Mouse (Mus musculus): ENCODE measurements around the gene Boc. TPM values are rescaled to one million over a fixed set of nuclear protein-coding genes. Genes with fewer than 3 reads are reported as not detected.

The Boc gene
- polyA plus RNA-seq, 2 experiments, result 0.15 to 0.27 TPM

DNA sequence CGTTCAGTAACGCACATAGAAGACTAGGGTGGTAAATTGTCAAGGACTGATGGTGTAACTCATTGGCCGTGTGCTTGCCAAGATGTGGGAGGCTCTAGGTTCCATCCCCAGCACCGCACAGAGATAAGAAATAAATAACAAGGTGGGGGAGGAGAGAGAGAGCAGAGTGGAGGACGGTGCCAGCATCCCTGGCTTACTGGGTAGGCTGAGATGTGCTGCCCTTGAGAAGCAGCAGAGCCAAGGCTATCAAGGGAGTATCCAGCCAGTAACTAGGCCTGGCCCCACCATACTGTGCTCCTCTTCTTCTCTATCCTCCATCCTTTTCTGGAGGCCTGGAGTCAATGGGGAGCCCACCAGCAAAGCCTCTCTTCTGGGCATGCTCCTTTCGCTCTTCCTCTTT lies 9.3 kb downstream of the Boc start:
- Histone ChIP-seq H3K9me3 (ENCODE audit: control insufficient read depth, low read length) (no peaks in the 10 kb centered on the region), H3K27ac (no peak overlapping the region), H3K27me3 (ENCODE audit: control insufficient read depth, insufficient read depth, low read length) (no peaks in the 10 kb centered on the region), H3K4me3 (ENCODE audit: insufficient read depth in 1 of 2, low read depth in 2 of 2, low read length in 2 of 2) (no peak overlapping the region), H3K36me3 (replicated peaks; ENCODE audit: control insufficient read depth, insufficient read depth, low read depth) (no peaks in the 10 kb centered on the region), H3K4me1 (replicated peaks; ENCODE audit: control insufficient read depth in 2 of 2, insufficient read depth in 2 of 2, low read length in 1 of 2) (no peaks in the 10 kb centered on the region), H3K9ac (replicated peaks) (no peak overlapping the region), H3K4me2 (ENCODE audit: low read depth) (no peak overlapping the region)
- TF ChIP-seq CTCF (IDR thresholded peaks at IDR 0.05; ENCODE audit: low read depth) (no peak), EP300 (IDR thresholded peaks at IDR 0.05; ENCODE audit: low read depth) (no peak)
- no peak for DNase-seq (ENCODE audit: low read depth in 3 of 3, low spot score in 3 of 3)
- no peak for ATAC-seq (ENCODE audit: insufficient read depth)
- WGBS (ENCODE audit: insufficient replicate concordance), result 61% methylated on average over 6 of the region's 6 CpGs

DNA sequence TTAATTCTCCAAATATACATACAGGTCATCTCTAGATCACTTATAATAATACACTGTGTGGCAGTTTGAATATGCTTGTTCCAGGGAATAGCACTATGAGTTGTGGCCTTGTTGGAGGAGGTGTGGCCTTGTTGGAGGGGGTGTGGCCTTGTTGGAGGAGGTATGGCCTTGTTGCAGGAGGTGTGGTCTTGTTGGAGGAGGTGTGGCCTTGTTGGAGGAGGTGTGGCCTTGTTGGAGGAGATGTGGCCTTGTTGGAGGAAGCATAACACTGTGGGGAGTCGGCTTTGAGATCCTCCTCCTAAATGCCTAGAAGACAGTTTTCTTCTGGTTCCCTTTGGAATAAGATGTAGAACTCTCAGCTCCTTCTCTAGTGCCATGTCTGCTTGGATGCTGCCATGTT lies 10.7 kb downstream of the Boc start:
- Histone ChIP-seq H3K36me3 (replicated peaks; ENCODE audit: control insufficient read depth, insufficient read depth, low read depth) (no peaks in the 10 kb centered on the region), H3K4me1 (replicated peaks; ENCODE audit: control insufficient read depth in 2 of 2, insufficient read depth in 2 of 2, low read length in 1 of 2) (no peaks in the 10 kb centered on the region), H3K27me3 (ENCODE audit: control insufficient read depth, insufficient read depth, low read length) (no peaks in the 10 kb centered on the region), H3K9ac (replicated peaks) (no peak overlapping the region), H3K4me2 (ENCODE audit: low read depth) (no peak overlapping the region), H3K4me3 (ENCODE audit: insufficient read depth in 1 of 2, low read depth in 2 of 2, low read length in 2 of 2) (no peak overlapping the region), H3K27ac (no peak overlapping the region), H3K9me3 (ENCODE audit: control insufficient read depth, low read length) (no peaks in the 10 kb centered on the region)
- no peak for DNase-seq (ENCODE audit: low read depth in 3 of 3, low spot score in 3 of 3)
- TF ChIP-seq CTCF (IDR thresholded peaks at IDR 0.05; ENCODE audit: low read depth), result no peak
- TF ChIP-seq EP300 (IDR thresholded peaks at IDR 0.05; ENCODE audit: low read depth), result no peak
- WGBS (ENCODE audit: insufficient replicate concordance), result 71% methylated on average over 1 of the region's 1 CpGs
- ATAC-seq (ENCODE audit: insufficient read depth), result no peak

DNA sequence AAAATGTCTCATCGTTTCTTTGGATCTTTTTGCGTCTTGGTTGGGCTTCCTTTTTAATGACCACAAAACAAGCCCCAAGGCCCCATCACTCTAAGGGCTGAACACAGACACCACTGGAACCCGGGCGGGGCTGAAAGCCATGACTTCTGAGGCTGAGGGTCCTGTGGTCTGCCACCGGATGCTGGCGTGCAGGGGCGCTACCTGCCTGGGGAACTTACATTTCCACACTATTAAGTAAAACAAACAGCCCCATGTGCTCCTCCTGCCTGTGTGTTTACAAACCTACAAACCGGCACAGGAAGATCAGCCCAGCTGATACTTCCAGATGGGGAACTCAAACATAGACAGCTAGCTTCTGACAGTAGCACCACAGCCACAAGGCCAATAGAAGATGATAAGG lies 11.9 kb downstream of the Boc start:
- H3K9me3 ChIP-seq (ENCODE audit: control insufficient read depth, low read length), result no peaks in the 10 kb centered on the region
- ATAC-seq (ENCODE audit: insufficient read depth) (no peak), DNase-seq (ENCODE audit: low read depth in 3 of 3, low spot score in 3 of 3) (no peak)
- no peak overlapping the region for H3K4me3 ChIP-seq (ENCODE audit: insufficient read depth in 1 of 2, low read depth in 2 of 2, low read length in 2 of 2)
- no peaks in the 10 kb centered on the region for H3K4me1 ChIP-seq (replicated peaks; ENCODE audit: control insufficient read depth in 2 of 2, insufficient read depth in 2 of 2, low read length in 1 of 2)
- no peak overlapping the region for H3K4me2 ChIP-seq (ENCODE audit: low read depth)
- no peak for TF ChIP-seq EP300 (IDR thresholded peaks at IDR 0.05; ENCODE audit: low read depth)
- no peak for TF ChIP-seq CTCF (IDR thresholded peaks at IDR 0.05; ENCODE audit: low read depth)
- H3K9ac ChIP-seq (replicated peaks), result no peak overlapping the region
- no peak overlapping the region for H3K27ac ChIP-seq
- H3K27me3 ChIP-seq (ENCODE audit: control insufficient read depth, insufficient read depth, low read length), result no peaks in the 10 kb centered on the region
- H3K36me3 ChIP-seq (replicated peaks; ENCODE audit: control insufficient read depth, insufficient read depth, low read depth), result no peaks in the 10 kb centered on the region
- 11% methylated on average over 8 of the region's 8 CpGs for WGBS (ENCODE audit: insufficient replicate concordance)

DNA sequence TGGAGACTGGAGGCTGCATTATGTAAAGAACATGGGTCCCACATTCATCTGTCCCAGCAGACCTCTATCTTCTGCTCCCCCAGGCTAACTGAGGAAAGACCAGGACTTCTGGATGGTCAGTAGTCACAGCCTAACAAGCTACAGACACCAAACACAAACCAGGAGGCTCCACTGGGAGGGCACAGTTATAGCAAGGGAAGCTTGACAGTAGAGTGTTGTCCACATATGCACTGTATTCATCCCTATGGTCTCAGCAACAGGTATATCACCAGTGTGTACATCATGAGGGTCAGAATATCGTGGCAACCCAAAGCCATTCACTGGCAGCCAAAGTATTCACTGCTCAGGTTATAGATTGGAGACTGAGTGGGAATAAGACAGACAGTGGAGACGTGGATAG lies 12.8 kb downstream of the Boc start:
- TF ChIP-seq EP300 (IDR thresholded peaks at IDR 0.05; ENCODE audit: low read depth) (no peak), CTCF (IDR thresholded peaks at IDR 0.05; ENCODE audit: low read depth) (no peak)
- no peaks in the 10 kb centered on the region for H3K4me1 ChIP-seq (replicated peaks; ENCODE audit: control insufficient read depth in 2 of 2, insufficient read depth in 2 of 2, low read length in 1 of 2)
- H3K4me2 ChIP-seq (ENCODE audit: low read depth), result no peak overlapping the region
- H3K27ac ChIP-seq, result no peak overlapping the region
- WGBS (ENCODE audit: insufficient replicate concordance), result 34% methylated on average over 2 of the region's 2 CpGs
- no peak for DNase-seq (ENCODE audit: low read depth in 3 of 3, low spot score in 3 of 3)
- H3K9ac ChIP-seq (replicated peaks), result no peak overlapping the region
- H3K9me3 ChIP-seq (ENCODE audit: control insufficient read depth, low read length), result no peaks in the 10 kb centered on the region
- no peaks in the 10 kb centered on the region for H3K27me3 ChIP-seq (ENCODE audit: control insufficient read depth, insufficient read depth, low read length)
- H3K36me3 ChIP-seq (replicated peaks; ENCODE audit: control insufficient read depth, insufficient read depth, low read depth), result no peaks in the 10 kb centered on the region
- H3K4me3 ChIP-seq (ENCODE audit: insufficient read depth in 1 of 2, low read depth in 2 of 2, low read length in 2 of 2), result no peak overlapping the region
- no peak for ATAC-seq (ENCODE audit: insufficient read depth)

DNA sequence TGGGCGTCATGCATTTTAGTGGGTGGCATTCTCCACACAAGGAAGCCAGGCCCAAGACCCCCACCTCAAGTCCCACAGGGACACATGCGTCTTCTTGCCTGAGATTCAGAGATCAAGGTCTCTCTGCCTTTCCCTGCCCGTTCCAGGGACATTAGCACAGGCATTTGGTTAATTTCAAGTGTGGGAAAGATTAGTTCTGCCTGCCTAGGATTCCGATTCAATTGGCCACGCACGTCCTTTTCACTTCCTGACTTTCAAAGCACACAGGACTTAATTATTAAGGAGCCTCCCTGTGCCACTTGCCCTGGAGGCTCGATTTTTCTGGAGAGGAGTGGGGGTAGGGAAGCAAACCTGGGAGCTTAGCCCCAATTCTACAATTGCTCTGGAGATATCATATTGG lies 13.5 kb downstream of the Boc start:
- H3K4me1 ChIP-seq (replicated peaks; ENCODE audit: control insufficient read depth in 2 of 2, insufficient read depth in 2 of 2, low read length in 1 of 2), result no peaks in the 10 kb centered on the region
- no peak overlapping the region for H3K4me3 ChIP-seq (ENCODE audit: insufficient read depth in 1 of 2, low read depth in 2 of 2, low read length in 2 of 2)
- H3K27me3 ChIP-seq (ENCODE audit: control insufficient read depth, insufficient read depth, low read length), result no peaks in the 10 kb centered on the region
- ATAC-seq (ENCODE audit: insufficient read depth) (no peak), DNase-seq (ENCODE audit: low read depth in 3 of 3, low spot score in 3 of 3) (no peak)
- WGBS (ENCODE audit: insufficient replicate concordance), result 55% methylated on average over 7 of the region's 7 CpGs
- H3K9ac ChIP-seq (replicated peaks), result no peak overlapping the region
- H3K27ac ChIP-seq, result no peak overlapping the region
- TF ChIP-seq CTCF (IDR thresholded peaks at IDR 0.05; ENCODE audit: low read depth) (no peak), EP300 (IDR thresholded peaks at IDR 0.05; ENCODE audit: low read depth) (no peak)
- H3K4me2 ChIP-seq (ENCODE audit: low read depth), result no peak overlapping the region
- H3K36me3 ChIP-seq (replicated peaks; ENCODE audit: control insufficient read depth, insufficient read depth, low read depth), result no peaks in the 10 kb centered on the region
- H3K9me3 ChIP-seq (ENCODE audit: control insufficient read depth, low read length), result no peaks in the 10 kb centered on the region
